Mouse (Mus musculus): ENCODE results near the gene Etv6.

GRCm38 (mm10) chr6:134059552-134059891 lies 24.0 kb downstream of the Etv6 start:
- TF ChIP-seq EP300 (optimal IDR thresholded peaks at IDR 0.05): no peak
- no peak for TF ChIP-seq CTCF (IDR thresholded peaks at IDR 0.05; ENCODE audit: low read depth)
